Mouse (Mus musculus): Measurements from ENCODE around the gene Tcf20.
"Not testable (repeated sequence)": the region's sequence is repeated elsewhere in the genome, so short reads cannot be mapped to it uniquely, and the experiment has no call there.

Gene Tcf20

DNA sequence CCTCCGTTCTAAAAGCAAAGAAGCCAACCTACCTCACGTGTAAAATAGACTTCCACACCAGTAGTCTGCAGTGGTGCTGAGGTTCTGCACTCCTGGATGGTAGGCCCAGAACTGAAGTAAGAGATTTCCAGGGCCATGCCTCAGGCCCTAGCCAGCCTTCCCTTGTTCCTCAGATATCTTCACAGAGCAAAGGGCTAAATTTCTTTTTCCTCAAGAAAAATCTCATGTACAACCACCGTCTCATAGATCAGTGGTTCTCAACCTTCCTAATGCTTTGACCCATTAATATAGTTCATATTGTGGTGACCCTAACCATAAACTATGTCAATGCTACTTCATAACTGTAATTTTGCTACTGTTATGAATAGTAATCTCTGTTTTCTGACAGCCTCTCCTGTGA, 87.3 kb downstream of the Tcf20 start:
- DNase-seq (ENCODE audit: low spot score in 2 of 2): no peak

DNA sequence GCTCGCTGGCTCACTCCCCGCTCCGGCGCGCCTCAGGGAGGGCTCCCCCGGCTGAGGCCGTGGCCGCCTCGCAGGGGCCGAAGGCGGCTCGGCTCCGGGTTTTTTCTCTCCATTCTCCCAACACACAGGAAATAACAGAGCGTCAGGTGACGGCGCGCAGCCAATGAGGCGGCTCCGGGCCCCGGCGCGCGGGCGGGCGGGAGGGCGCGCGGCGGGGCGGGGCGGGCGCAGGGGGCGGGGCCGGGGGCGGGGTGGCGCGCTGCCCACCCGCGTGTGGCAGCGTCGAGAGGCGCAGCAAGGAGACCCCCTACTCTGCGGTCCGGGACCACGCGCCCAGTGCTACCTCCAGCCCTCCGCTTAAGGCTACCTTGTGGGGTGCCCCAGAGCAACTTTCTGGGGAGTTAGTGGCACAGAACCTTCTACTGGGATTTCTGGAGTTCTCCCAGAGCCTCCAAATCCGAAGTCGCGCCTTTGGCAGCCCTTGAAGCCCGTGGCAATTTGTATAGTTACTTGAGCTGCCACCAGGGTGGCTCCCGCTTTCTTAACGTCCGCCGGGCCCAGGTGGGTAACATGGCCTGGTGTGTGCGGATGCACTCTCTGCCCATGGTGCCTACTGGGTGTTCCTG, 87.9 kb downstream of the Tcf20 start:
- DNase-seq (ENCODE audit: low spot score in 2 of 2): peak; percentile 78 to 84

DNA sequence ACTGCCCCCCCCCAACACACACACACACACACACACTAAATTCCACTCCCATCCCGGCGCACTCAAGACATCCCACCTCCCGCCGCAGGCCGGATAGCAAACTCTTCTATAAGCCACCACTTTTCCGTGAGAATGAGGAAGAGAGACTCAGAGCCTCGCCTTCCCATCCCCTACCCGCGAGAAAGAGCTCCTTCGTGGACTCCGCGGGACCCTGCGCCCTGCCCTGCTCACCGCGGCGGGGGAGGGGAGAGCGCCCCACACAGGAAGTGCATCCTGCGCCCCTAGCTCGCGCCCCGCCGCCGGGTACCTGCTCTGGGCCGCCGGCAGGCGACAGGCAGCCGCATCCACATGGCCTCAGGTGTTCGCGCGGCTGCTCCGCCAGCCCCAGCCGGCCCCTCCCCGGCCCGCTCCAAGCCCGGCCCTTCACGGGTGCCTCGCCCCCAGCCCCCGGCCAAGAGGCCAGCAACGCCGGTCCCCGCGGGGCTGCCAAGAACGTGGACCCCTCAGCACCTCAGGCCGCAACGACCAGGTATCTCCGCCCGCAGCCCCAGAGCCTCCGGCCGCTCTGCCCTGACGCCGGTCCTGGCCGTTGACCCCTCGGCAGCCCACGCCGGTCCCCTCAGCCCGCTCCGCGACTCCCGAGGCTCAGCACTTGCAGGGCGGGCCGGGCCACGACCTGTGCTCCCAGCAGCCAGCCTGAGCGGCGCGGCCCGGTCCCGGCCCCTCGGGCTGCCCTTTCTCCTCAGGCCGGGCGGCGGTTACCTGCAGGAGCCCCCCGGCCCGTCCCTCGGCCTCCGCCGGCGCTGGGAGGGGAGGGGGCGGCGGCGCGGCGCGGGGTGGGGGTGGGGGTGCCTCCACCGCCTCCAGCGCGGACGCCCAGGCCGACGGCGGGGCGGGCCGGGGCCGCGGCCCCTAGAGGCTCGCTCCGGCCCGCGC, 88.7 kb downstream of the Tcf20 start:
- peak in 1 of 2 experiments; percentile 40 for DNase-seq (ENCODE audit: low spot score in 2 of 2)

DNA sequence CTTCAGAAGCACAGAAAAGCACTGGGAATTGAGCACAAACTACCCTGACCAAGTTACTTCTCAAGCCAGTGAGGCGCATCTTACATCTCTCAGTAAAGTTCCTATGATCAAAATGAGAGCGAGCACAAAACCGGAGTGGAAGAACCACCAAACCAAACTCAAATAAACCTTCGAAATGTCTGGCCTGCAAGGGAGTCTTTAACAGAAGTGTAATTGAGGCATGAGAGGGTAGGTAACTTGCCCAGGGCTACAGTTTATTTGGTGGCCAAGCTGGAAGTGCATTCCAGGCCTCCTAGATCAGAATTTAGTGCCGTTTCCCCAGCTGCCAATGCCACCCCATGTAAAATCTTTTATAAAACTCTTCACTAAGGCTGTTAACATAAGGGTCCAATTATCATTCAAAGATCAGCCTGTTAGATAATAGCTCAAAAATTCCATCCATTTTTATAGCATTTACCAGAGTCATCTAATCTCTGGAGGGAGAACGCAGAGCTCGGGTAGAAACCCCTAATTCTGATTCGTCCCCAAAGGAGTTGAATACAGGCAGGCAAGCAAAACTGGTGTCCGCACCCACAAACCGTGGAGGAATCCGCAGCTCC, 89.4 kb downstream of the Tcf20 start:
- no peak for DNase-seq (ENCODE audit: low spot score in 2 of 2)

DNA sequence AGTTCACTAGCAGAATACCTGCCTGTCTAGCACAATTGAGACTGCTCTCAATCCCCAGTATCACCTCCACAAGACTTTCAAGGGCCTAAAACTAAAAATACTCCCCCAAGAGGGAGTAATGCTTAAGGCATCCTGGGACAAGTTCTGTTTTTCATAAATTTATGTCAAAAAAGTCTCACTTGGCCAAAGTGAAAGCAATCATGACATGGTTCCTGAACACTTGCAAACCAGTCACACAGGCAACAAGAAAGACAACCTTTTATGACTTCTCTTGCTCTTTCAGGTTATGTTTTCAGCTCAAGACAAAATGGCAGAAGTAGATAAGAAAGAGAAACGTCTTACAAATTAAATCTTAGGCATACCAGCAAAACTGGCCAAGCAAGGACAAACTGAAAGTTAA, 91.3 kb downstream of the Tcf20 start:
- no peak for DNase-seq (ENCODE audit: low spot score in 2 of 2)

DNA sequence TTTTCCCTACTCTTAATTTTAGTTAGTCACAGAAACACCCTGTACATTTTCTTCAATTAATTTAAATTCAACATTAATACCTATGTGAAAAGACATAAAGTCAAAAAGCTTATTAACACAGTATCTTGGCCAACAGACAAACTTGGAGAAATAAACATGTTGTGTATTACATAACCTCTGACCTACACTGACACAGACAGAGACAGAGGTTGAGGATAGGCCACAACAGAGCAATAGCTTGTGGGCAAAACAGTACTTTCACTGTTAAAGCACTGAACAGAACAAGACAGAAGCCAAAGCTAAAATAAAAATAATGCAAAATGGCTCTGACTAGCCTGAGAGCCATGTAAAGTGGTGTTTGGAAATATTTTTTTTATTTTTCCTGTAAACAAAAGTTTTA, 97.2 kb downstream of the Tcf20 start:
- DNase-seq (ENCODE audit: low spot score in 2 of 2): no peak

DNA sequence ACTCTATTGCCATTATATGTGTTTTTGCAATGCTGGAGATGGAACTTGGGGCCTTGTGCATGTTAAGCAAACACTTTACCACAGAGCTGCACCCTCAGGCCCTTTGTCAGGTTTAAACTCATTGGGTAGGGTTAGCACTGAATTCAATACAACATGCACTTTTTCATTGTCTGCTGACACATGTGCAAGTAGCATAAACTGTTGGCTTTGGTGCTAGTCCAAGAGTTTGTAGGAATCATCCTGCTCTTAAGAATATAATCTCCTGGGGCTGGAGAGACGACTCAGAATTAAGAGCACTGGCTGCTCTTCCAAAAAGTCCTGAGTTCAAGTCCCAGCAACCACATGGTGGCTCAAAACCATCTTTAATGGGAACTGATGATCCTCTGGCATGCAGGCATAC, 98.2 kb downstream of the Tcf20 start:
- no peak for DNase-seq (ENCODE audit: low spot score in 2 of 2)

DNA sequence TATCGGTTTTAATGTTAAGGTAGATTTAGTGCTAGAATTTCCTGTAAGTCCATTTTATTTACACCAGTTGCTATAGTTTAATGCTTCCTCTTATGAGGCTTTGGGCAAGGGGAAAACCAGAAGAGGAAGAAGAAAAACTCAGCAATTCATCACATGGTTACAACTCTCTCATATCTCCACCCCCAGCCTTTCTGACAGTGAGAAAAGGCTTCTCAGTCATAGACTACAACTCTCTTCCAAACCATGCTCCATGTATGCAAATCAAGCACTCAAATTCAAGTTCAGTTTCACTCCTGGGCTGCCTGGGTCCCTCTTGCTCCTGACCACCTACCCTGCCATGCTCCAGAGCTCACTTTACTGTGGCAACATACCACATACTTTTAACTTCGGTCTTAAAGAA, 99.2 kb downstream of the Tcf20 start:
- DNase-seq (ENCODE audit: low spot score in 2 of 2): no peak

DNA sequence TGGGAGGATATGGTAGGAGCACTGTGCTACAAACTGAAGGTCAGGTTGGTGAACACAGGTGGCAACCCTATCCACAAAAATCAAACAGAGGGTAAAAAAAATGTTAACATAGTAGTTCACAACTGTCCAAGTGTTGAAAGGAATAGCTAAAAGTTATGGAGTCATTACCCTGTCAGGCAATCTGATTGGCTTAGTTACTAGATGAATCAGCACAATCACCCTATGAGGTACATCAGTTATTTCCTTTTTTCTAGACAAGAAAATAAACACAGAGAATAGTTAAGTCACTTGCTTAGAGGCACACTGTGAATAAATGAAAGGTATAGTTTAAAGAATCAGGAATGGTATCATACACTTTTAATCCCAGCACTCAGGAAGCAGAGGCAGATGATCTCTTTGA, 110.4 kb downstream of the Tcf20 start:
- DNase-seq (ENCODE audit: low spot score in 2 of 2): no peak

DNA sequence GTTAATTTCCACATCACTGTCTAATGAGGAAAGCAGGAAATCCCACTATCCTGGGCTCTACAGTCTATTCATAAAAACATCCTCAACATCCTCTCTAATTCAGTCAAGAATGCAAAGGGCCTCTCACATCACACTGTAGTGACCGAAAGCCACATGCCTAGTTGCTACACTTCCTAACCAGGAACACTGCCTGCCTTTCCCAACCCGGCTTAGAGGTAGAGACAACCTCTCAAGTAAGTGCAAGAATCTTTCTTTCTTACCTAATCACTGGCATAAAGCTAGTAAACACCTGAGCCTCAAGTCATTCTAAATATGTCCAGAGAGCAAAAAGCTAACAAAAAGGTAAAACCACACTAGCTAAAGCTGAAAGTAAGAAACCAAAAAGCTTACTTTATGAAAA, 110.8 kb downstream of the Tcf20 start:
- no peak for DNase-seq (ENCODE audit: low spot score in 2 of 2)

DNA sequence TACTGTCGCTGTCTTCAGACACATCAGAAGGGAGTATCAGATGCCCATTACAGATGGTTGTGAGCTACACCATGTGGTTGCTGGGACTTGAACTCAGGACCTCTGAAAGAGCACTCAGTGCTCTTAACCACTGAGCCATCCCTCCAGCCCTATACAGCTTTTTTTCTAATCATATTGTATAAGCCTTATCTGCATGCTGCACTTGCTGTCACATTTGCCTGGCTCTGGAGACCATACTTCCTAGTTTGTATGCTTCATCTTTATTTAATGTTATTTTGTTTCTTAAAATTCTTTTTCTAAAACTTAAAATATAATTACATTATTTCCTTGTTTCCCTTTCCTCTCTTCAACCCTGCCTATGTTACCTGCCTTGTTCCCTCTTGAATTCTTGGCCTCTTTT, 115.6 kb downstream of the Tcf20 start:
- no peak for DNase-seq (ENCODE audit: low spot score in 2 of 2)

DNA sequence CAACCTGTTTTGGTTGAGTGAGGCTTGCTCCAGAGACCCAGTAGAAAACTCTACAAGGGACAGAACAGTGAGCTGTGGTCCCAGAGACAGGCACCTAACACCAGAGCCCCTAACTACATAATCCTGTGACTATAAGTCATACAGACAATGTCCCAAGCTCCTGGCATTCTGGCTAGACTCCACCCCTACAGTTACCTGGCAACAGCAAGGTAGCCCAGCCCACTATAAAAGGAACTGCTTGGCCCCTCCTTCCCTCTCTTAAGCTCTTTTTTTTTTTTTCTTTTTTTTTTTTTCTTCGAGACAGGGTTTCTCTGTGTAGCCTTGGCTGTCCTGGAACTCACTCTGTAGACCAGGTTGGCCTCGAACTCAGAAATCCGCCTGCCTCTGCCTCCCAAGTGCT, 121.4 kb downstream of the Tcf20 start:
- DNase-seq (ENCODE audit: low spot score in 2 of 2): not testable (repeated sequence)

DNA sequence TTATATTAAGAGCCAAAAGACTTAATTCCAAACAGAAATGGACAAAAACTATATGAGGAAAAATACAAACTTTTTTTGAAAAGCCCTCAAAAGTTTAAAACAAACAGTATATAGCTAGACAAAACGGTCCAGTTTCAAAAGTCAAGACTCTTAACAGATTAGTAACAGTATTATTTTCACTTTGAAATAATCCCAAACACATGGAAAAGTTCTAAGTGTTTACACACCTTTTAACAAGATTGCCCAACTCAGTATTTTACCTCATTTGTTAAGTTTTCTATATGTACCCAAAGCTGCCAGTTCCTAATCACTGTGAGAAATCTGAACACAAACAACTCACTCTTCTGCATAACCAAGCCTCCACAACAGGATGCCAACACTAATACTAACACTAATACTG, 124.0 kb downstream of the Tcf20 start:
- DNase-seq (ENCODE audit: low spot score in 2 of 2): no peak

DNA sequence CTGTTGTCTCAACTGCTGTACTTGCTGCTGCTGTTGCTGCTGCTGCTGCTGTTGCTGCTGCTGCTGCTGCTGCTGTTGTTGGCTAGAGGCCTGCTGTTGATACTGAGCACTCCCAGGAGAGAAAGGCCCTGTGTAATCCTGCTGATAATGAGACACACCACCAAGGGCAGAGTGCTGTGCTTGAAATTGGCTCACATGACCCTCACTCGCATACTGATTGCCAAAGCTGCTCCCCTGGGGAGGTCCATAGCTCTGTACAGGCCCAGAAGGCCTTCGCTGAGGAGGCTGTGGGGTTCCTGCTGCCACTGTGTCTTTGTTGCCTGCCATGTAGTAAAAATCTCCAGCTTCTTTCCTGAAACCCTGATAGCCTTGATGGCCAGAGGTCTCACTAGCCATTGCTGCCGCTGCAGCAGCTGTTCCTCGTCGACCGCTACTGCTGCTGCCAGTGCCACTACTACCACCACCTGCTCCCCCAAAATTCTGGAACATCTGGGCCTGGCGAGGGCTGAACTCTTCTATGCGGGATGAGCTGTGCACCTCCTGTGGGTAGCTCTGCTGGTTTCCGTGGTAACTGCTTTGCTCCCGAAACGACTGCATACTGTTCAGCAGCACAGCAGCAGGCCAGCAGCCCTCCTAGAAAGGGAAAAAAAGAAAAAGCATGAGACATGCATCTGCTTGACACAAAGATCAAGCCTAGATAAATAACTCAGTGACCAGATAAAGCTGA, 130.9 kb downstream of the Tcf20 start:
- no peak for DNase-seq (ENCODE audit: low spot score in 2 of 2)

DNA sequence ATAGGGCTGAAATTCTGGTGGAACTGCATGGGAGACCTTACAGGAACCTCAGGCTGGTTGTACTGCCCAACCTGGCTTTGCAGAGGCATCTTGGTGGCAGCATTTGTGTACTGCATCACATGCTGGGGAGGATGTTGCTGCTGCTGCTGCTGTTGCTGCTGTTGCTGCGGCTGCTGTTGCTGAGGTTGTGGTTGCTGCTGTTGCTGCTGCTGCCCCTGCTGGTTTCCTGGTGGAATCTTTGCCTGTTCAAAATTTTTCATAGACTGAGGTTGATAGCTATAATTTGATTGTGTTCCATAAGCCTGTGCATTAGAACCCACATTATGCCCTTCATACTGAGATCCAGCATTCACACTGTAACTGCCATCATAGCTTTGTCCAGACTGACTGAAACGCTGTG, 131.6 kb downstream of the Tcf20 start:
- no peak for DNase-seq (ENCODE audit: low spot score in 2 of 2)

DNA sequence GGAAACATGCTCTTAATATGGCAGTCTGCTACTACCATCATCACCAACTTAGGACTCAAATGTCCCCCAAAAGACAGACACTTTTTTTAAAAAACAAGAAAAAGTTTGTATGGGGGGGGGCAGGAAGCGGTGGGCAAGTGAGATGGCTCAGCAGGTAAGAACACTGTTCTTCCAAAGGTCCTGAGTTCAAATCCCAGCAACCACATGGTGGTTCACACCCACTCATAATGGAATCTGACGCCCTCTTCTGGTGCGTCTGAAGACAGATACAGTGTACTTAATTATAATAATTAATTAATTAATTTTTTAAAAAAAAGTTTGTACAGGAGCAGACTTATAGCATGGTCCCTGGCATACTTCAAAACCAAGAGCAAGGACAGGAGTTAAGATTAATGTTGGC, 148.5 kb downstream of the Tcf20 start:
- DNase-seq (ENCODE audit: low spot score in 2 of 2): no peak

DNA sequence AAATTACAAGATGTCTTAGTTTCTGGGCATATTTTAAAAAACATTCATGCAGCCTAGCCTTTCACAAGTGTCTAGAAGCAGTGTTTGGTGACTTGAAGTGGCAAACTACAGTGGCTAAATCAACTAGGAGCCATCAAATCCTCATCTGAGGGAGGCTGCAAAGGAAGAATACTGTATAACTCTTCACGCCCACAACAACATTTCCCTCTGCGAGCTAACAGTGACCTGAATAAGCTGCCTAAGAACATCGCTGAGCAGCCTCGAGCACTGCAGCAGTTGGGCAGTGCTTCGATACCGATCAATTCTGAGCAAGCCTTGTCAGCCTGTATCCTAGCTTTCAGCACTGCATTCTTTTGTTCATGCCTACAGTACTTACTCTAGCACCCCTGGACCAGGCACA, 157.8 kb downstream of the Tcf20 start:
- no peak for DNase-seq (ENCODE audit: low spot score in 2 of 2)

DNA sequence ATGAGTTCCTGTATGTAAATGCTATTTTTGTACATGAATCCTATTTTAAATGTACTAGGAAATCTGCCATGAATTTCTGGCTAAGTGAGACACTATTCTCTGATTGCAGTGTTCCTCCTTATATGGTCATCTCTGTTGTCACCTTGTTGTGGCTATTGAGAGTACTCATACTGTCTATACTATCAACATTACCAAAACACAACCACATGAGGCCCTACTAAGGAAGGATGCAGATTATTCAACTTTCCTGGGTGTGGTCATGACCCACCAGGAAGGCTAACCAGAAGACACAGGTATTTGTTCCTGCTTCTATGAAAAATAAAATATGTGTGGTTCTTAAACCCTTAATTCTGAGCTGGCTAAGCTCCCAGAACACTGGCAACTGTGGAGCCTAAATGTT, 161.8 kb downstream of the Tcf20 start:
- no peak for DNase-seq (ENCODE audit: low spot score in 2 of 2)

DNA sequence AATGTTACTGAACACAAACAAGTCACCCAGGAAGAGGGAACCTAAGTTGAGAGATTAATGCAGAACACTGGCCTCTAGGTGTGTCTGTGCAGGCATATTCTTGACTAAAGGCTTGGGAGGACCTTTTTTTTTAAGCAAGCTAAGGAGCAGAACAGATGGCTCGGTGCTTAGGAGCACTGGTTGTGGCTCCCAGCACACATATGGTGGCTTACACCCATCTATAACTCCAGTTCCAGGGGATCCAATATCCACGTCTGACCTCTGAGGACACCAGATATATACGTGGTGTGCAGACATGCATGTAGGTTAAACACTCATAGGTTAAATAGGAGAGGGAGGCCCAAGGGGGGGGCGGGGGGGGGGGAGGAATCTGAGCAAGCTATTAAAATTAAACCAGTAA, 165.3 kb downstream of the Tcf20 start:
- DNase-seq (ENCODE audit: low spot score in 2 of 2): no peak

DNA sequence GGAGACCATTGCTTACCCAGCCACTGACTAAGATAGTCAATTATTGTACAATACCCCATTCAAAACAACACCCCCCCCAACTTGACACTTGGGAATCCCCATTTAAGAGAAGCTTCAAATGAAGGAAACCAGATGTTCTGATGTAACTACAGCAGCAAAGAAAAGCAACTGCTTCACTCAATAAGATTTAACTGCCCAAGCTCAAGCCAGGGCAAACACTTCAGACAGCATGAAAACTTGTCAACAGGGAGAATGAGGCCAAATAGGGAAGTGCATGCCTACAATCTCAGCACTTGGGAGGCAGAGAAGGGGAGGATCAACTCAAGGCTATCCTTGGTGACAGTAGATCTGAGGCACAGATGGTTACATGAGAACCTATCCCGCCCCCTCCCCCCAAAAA, 166.0 kb downstream of the Tcf20 start:
- no peak for DNase-seq (ENCODE audit: low spot score in 2 of 2)

DNA sequence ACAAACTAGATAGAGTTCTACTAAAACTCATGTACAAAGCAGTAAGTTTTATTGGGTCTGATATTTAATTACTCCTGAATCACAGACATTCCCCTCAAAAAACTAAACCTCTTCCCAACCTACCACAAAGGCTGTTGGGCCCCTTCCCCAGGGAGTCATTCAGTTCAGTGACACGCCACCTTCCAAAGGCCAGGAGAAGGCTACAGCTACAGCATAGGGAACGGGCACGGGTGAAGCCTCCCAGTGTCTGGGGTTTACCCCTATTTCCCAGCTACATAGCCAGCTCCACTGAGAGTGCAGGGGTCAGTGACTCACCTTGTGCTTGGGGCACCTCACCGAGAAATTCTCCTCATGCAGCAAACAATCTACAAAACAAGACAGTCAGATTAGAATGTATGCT, 172.4 kb downstream of the Tcf20 start:
- no peak for DNase-seq (ENCODE audit: low spot score in 2 of 2)

DNA sequence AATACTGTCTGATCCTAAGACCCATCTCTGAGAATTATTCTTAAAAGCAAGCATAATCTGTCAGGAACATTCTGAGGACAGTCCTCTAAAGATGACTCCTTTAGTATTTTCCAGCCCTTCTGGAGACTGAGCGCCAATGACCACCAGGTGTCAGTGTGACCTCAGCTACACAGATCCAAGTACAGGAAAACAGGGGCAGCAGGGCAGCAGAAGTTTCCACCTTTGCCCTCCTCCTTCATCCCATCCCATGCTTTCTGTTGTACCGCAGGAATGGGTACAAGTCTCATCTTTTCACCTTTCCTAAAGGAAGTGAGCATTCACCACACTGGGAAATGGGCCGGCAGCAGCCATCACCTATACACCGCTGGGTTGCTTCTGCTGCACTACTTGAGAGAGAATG, 172.9 kb downstream of the Tcf20 start:
- no peak for DNase-seq (ENCODE audit: low spot score in 2 of 2)
